ENCODE assay signal across 21 mouse cellular contexts in genomic region chr11:59174189-59174838, GRCm38 (mm10). TPM values are rescaled to one million over a fixed set of nuclear protein-coding genes. Genes with fewer than 3 reads are reported as not detected.
"Had no signal": no experiment of that assay in that cellular context is flagged by ENCODE, and none has a peak within 500 bp of the region (broad histone marks: within the 10 kb centered on the region; RNA-seq: fewer than 3 reads in every experiment).

No protein-coding gene starts in this region.

- H3K4me1 ChIP-seq: midbrain, embryonic 15.5 days had no signal

- H3K4me3 ChIP-seq: lung, embryonic 15.5 days; megakaryocyte, embryonic 14.5 days; midbrain, embryonic 13.5 days; midbrain, embryonic 15.5 days; neural tube, embryonic 12.5 days had no signal

- DNase-seq: lung, adult 2 months; lung, postnatal 14 days; lung, postnatal 36 days; right cerebral cortex, postnatal 25 days; right cerebral cortex, postnatal 4 days; spleen, adult 18-20 months; thymus, adult 18-20 months; thymus, postnatal 14 days; thymus, postnatal 36 days had no signal

- H3K36me3 ChIP-seq: lung, embryonic 15.5 days; midbrain, embryonic 13.5 days; midbrain, embryonic 15.5 days; neural tube, embryonic 12.5 days had no signal

- H3K27ac ChIP-seq: lung, embryonic 15.5 days; macrophage; midbrain, embryonic 13.5 days; midbrain, embryonic 15.5 days; neural tube, embryonic 12.5 days had no signal

- H3K9ac ChIP-seq: lung, embryonic 15.5 days; midbrain, embryonic 13.5 days; midbrain, embryonic 15.5 days; neural tube, embryonic 12.5 days had no signal

- H3K4me2 ChIP-seq: lung, embryonic 15.5 days; midbrain, embryonic 11.5 days; midbrain, embryonic 13.5 days; midbrain, embryonic 15.5 days; neural tube, embryonic 12.5 days had no signal

- ATAC-seq: lung, postnatal 0 days; midbrain, embryonic 13.5 days; midbrain, embryonic 15.5 days had no signal

- H3K9me3 ChIP-seq: lung, embryonic 15.5 days; midbrain, embryonic 13.5 days; midbrain, embryonic 15.5 days; neural tube, embryonic 12.5 days had no signal

RNA-seq across cellular contexts. Expression of gene Gjc2, which starts 8.7 kb away (rescaled TPM):
- total RNA-seq: megakaryocyte progenitor cell, adult 5-6 weeks; monocyte, adult 5-6 weeks; neutrophil, adult 5-6 weeks had no signal
- polyA plus RNA-seq: macrophage; midbrain, embryonic 11.5 days; midbrain, embryonic 13.5 days; neural tube, embryonic 14.5 days had no signal
